Mouse (Mus musculus) layer of hippocampus, adult 11-12 months (tissue): ENCODE measurements around the gene Mdm1.

ENCODE experiments used
- DNase-seq: peaks from one replicate; pipeline ENCODE4 v3.0.0; 2022; ENCODE audit warnings: low spot score

Mdm1 gene

DNA sequence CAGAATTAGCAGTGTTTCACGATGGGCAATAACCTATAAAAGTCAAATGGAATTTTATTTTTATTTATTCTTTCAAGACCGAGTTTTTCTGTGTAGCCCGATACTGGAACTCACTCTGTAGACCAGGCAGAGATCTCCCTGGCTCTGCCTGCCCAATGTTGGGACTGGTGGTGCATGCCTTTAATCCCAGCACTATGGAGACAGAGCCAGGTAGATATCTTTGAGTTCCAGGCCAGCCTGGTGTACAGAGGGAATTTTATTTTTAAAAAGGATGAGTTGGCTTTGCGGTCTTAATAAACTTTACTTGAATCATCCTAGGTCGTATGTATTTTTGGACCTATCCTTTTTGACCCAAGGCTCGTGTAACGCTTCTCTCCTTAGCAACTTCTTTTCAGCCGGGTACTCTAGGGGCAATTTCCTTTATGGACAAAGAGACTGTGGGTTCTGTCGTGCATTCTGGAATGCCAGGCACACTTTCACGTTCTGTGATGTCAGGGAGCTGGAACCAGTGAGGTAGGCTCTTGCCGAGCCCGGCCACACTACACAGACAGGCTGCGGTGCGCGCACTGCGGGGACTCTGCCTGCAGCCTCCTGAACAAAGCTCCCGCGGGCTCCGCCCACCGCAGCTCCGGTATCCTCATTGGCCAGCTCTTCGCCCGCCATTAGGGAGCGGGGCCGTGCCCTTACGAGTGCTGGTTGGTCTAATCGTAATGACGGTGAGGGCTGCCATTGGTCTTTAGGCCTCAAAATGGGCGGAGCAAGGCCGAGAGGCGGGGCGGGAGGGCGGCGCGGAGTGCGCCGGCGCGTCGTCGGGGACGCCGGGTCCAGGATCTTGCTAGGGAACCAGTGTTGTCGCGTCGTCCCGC, at the start of gene Mdm1:
Gene Mdm1, plus strand, starts transcription at position 794 of the 866 bp plus-strand sequence.
- peak; percentile 98 for DNase-seq

GRCm38 (mm10) chr10:118092745-118093144, 48.9 kb upstream of the Mdm1 start:
- DNase-seq: no peak

DNA sequence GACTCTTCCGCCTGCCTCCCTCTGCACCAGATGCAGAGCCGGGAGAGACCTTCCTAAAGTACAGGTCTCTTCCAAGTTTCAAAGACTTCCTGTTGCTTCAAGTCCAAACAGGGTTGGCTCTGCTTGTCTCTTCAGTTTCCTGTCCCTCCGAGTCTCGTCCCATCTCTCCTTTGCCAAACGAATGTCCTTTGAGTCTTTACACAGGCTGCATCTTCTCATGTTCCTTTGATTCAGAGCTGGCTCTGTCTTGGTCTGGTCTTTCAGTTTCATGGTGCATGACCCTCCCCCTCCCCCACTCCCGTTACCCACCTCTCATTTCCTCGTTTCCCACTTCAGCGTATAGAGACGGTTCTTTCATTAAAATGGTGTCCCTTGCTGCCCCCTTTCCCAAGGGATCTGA, 47.9 kb upstream of the Mdm1 start:
- DNase-seq: no peak

DNA sequence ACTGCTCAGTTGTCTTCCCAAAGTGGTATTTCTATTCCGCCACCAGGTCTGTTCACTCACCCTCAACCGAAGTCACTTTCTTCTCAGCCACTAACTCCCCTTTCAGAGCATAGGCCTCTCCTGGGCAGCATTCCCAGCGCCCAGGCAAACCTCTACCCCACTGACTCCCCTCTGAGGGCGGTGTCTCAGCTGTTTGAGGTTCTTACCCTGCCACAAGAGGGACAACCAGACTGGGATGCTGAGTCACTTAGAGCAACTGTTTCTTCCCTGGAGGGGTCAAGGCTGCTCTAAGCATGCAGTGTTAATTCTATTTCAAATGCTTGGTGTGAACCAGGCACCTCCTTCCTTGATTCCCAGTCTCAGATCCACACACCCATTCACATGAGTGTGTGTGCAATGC, 46.8 kb upstream of the Mdm1 start:
- no peak for DNase-seq

DNA sequence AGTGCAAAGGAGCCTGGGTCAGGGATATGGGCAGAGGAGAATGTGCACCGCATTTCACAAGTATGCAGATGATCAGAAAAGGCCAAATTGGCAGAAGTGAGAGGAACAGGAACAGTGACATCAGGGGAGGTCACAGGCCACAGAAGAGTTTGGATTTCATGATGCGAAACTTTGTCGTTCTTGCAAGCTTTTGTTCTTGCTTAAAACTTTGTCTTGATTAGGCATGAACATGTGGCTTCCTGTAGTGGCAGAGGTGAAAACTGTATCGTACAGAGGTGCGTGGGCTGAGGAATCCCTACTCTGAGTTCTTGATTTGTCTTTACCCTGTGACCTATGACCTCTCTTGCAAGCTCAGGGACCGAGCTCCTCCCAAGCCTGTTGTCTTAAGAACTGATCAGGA, 45.4 kb upstream of the Mdm1 start:
- DNase-seq: no peak

DNA sequence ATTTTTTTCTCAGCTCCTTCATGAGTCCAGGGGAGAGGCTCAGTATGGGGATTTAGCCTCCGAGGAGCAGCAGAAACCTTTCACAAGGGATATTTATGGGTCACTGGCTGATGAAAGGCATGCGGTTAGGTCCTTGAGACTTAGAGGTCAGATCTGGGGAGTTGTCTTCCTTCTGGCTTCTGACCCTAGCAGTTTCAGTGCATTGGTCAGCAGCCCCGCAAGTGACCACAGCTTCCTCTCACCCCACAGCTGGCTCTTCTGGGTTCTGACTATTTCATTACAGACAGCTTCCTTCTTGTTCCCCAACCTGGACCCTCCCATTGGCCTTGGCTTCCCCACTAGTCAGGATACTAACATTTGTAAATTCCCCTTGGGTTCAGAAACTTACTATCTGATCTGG, 43.7 kb upstream of the Mdm1 start:
- peak; percentile 33 for DNase-seq

DNA sequence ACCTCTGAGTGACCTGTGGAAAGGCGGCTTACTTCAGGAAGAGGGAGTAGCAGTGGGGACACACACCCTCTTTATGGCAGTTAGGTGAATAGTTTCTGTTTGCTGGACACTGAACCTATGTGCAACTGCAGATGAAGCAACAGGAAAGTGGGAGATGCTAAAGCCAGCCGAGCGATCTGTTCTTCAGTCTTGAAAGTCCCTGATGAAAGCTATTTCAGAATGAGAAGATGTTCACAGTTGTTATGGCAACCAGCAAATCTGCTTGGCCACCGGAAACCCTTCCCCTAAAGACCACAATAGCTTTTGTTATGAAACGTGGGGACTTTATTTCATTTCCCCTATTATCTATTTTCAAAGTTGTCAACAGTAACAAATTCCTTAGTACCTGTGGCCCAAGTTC, 41.0 kb upstream of the Mdm1 start:
- DNase-seq: no peak

DNA sequence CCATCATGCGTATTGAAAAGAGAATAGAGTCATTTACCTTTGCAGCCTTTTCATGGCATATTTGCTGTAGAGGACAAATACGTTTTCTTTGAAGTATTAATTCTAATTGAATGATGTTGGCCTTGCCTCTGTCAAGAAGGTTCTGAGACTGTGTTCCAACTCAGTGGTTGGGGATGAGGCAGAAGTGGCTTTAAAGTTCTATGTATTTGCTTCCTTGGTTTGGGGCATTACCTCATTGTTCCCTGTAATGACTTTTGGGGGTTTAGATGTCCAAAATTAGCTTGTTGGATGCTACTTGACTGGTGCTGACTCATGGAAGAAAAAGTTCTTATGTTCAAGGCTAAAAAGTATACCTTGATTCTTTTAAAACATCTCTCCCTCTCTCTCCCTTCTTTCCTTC, 40.6 kb upstream of the Mdm1 start:
- no peak for DNase-seq

GRCm38 (mm10) chr10:118103020-118103666, 38.5 kb upstream of the Mdm1 start:
- DNase-seq: peak; percentile 76

DNA sequence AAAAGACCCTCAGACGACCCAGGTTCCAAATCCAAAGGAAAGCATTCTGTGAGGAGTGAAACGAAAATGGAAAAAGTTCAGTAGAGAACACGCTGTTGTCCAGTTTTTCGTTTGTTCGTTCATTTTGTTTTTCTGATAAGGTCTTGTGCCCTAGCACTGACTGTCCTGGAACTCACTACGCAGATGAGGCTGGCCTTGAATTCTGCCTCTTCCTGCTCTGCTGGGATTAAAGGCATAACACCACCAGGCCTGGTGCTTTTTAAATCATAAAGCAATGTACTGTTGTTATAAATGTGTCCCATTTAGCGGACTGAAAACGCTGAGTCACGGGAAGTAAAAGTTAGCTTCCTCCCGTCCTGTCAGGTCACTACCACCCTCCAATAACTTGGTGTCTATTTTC, 37.7 kb upstream of the Mdm1 start:
- DNase-seq: no peak

- DNase-seq: no peak
These were observed 34.6 kb upstream of the Mdm1 start for GRCm38 (mm10) chr10:118107031-118107430.

- peak; percentile 57 for DNase-seq
These were observed 31.3 kb upstream of the Mdm1 start for GRCm38 (mm10) chr10:118110006-118110920.

GRCm38 (mm10) chr10:118110921-118111301, 30.7 kb upstream of the Mdm1 start:
- no peak for DNase-seq

DNA sequence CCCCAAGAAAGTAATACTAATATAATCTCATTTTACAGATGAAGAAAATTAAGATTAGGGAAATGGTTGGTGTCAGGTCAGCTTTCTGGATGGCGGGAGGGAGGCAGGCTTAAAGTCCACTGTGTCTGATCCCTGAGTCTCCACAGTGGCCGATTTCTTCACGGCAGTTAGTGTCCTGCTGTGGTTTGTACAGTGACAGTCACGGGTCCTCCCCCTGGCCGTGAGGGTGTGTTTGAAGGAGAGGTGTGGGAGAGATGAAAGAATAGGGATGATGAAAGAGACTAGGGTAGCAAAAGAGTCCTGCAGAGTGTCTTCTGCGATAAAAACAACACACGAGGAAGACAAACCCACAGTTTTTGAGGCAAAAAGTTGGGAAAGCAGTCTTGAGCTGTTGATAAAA, 30.0 kb upstream of the Mdm1 start:
- DNase-seq: no peak

DNA sequence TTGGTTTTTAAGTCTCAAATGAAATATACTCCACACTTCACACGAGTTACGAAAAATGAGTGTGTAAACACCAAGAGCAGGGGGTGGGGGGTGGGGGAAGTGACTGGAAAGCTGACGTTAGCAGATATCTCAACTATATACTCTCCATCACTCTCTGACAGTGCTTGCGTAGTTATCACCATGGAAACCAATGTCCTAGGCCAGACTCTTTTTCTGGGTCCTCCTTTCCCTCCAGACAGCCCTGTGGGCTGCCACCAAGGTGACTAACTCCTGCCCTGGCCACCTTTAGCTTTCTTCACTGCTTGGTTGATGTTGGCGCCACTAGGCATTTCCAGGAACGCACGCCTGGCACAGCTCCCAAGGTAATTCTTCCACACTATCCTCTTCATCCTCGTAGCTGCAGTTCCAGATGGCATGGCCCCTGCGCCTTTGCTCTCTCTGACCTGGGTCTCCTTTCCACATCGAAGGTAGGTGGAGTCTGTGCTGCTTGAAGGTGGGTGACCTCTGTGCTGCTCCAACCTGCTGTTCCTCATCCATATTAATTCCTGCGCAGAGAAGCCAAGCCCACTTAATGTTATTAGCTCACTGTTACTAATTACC, 29.2 kb upstream of the Mdm1 start:
- no peak for DNase-seq

GRCm38 (mm10) chr10:118113256-118113682, 28.3 kb upstream of the Mdm1 start:
- DNase-seq: no peak

- no peak for DNase-seq
These were observed 27.3 kb upstream of the Mdm1 start for GRCm38 (mm10) chr10:118114271-118114670.

DNA sequence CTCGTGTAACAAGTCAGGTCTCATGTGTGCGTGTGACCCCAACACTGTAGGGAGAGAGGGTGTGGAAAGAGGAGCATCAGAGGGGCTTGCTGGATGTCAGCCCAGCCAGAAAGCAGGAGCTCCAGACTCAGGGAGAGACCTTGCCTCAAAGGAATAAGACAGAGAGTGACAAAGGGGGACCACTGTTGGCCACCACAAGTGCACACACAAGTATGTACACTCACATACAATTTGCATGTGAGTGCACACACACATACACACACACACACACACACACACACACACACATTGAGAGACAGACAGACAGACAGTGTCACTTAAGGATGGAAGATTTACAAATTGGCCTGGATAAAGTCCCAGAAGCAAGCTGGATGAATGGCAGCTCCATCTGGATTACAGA, 25.2 kb upstream of the Mdm1 start:
- no peak for DNase-seq

DNA sequence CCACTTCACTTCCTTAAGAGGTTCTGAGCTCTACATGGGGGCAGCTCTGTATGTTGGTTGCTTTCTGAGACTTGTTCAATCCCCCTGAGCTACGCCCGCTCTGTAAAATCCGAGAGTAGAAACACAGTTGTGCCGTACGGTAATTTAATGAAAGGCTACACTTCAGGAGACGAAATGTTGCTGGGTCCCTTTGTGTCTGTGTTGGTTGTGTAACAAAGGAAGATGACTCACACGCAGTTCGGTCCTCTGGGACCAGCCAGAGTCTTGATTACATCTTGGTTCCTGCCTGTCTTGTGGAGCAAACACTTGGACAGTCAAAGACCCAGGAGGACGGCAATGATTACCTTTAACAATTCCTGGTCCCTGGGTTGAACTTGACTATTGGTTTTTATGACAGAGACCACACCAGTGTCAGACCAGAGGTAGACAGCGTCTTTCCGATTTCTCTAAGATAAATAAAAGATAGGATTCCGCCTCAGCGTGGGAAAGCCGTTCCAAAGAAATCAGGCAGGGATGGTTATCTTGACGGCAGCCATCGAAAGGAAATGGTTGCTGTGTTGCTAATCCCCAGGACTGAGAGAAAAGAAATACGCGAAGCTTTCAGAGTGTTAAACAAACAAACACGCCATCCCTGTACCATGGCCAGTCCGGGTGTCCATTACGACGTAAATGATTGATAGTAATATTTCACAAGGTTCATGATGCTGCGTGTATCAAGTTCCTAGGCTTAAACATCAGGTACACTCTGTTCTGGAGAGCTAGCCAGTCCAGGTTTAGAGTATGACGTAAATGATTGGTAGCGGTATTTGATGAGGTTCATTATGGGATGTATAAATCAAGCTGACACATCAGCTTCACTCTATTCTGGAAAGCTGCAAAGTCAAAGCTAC, 20.3 kb upstream of the Mdm1 start:
- DNase-seq: no peak

- peak; percentile 44 for DNase-seq
These were observed 19.7 kb upstream of the Mdm1 start for GRCm38 (mm10) chr10:118121937-118122285.
